Mouse (Mus musculus): ENCODE data around the gene 1700125H20Rik.

Gene 1700125H20Rik

GRCm38 (mm10) chr11:85184839-85185238 is 14.6 kb downstream of the 1700125H20Rik start:
- no peak for DNase-seq

GRCm38 (mm10) chr11:85189110-85189509 is 18.9 kb downstream of the 1700125H20Rik start:
- no peak for DNase-seq

- no peak for DNase-seq
These were observed 20.5 kb downstream of the 1700125H20Rik start for GRCm38 (mm10) chr11:85190741-85191140.

- DNase-seq: no peak
These were observed 24.0 kb downstream of the 1700125H20Rik start for GRCm38 (mm10) chr11:85194206-85194605.

- no peak for DNase-seq
These were observed 25.8 kb downstream of the 1700125H20Rik start for GRCm38 (mm10) chr11:85196046-85196445.

GRCm38 (mm10) chr11:85198906-85199305 is 28.7 kb downstream of the 1700125H20Rik start:
- DNase-seq: no peak

GRCm38 (mm10) chr11:85206231-85206630 is 36.0 kb downstream of the 1700125H20Rik start:
- no peak for DNase-seq

- DNase-seq: no peak
These were observed 40.9 kb downstream of the 1700125H20Rik start for GRCm38 (mm10) chr11:85211151-85211550.

- DNase-seq: no peak
These were observed 43.0 kb downstream of the 1700125H20Rik start for GRCm38 (mm10) chr11:85213215-85213614.

- DNase-seq: no peak
These were observed 44.5 kb downstream of the 1700125H20Rik start for GRCm38 (mm10) chr11:85214679-85215078.

GRCm38 (mm10) chr11:85219014-85219413 is 48.8 kb downstream of the 1700125H20Rik start:
- DNase-seq: no peak

GRCm38 (mm10) chr11:85222561-85222960 is 52.4 kb downstream of the 1700125H20Rik start:
- DNase-seq: peak; percentile 10

- DNase-seq: peak; percentile 17
These were observed 53.0 kb downstream of the 1700125H20Rik start for GRCm38 (mm10) chr11:85223248-85223647.

Measured in kidney, adult 18-20 months (tissue).